Mouse (Mus musculus): ENCODE measurements at regions not wholly inside any gene's neighbourhood (a gene's known extent, or its start where the extent isn't known, plus 50 kb on each side); places are given as distances from the start of the nearest gene placed in this dataset.

DNA sequence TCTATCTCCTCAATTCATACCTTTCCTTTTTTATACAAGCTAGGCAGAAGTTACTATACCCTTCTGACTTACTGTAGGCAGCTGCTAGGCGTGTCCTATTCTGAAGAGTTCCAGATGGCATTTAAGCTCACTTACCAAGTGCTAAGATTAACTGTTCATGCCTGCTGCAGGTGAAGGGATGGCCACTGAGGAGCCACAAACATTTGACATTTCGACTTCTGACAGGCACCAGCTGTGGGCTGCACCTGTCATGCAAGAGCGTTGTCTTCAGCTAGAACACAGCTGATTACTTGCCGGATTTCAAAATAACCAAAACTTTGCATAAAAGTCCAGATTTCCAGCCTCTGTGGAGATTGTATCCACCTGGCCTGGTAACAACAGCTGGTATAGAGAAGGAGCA is 419.7 kb downstream of the Zfp619 start:
- TF ChIP-seq CTCF (conservative IDR thresholded peaks at IDR 0.05; ENCODE audit: low read length) = no peak
- TF ChIP-seq POU5F1 (IDR thresholded peaks at IDR 0.05; ENCODE audit: borderline replicate concordance, low read length) = no peak
- TF ChIP-seq NANOG (IDR thresholded peaks at IDR 0.05; ENCODE audit: borderline replicate concordance, low read length) = no peak

Measured in E14TG2a.4 (cell line).